19 mouse cellular contexts compared by ENCODE assay signal in genomic region chr19:58717925-58718324, GRCm38 (mm10). TPM values are rescaled to one million over a fixed set of nuclear protein-coding genes. Genes with fewer than 3 reads are reported as not detected.
"Had no signal": no experiment of that assay in that cellular context is flagged by ENCODE, and none has a peak within 500 bp of the region (broad histone marks: within the 10 kb centered on the region; RNA-seq: fewer than 3 reads in every experiment).

No protein-coding gene starts in this region.

- H3K4me2 ChIP-seq: neural tube, embryonic 15.5 days; stomach, embryonic 15.5 days had no signal

- H3K27me3 ChIP-seq: neural tube, embryonic 15.5 days; stomach, embryonic 15.5 days had no signal

- H3K9me3 ChIP-seq: neural tube, embryonic 15.5 days; stomach, embryonic 15.5 days had no signal

- H3K27ac ChIP-seq: neural tube, embryonic 15.5 days; stomach, embryonic 15.5 days; stomach, postnatal 0 days had no signal

- H3K4me3 ChIP-seq: neural tube, embryonic 15.5 days; stomach, embryonic 15.5 days had no signal

- H3K4me1 ChIP-seq: neural tube, embryonic 15.5 days; stomach, embryonic 15.5 days had no signal

- DNase-seq: retina, postnatal 1 day; right cerebral cortex, adult 18-20 months; right cerebral cortex, postnatal 14 days; right cerebral cortex, postnatal 25 days; right cerebral cortex, postnatal 4 days; spleen, adult 18-20 months; thymus, adult 18-20 months; thymus, adult 2 months; thymus, postnatal 14 days; thymus, postnatal 25 days; thymus, postnatal 36 days; thymus, postnatal 4 days had no signal

- H3K36me3 ChIP-seq: neural tube, embryonic 15.5 days; stomach, embryonic 15.5 days had no signal

- H3K9ac ChIP-seq: neural tube, embryonic 15.5 days; stomach, embryonic 15.5 days had no signal

RNA-seq across cellular contexts. Expression of gene Pnliprp1, which starts 10.8 kb away (rescaled TPM):
- total RNA-seq: neutrophil, adult 5-6 weeks had no signal
- polyA plus RNA-seq: neural tube, embryonic 14.5 days; stomach, embryonic 14.5 days; urinary bladder, adult 2 months had no signal

RNA-seq across cellular contexts. Expression of gene Pnliprp2, which starts 41.6 kb away (rescaled TPM):
- total RNA-seq: neutrophil, adult 5-6 weeks had no signal
- polyA plus RNA-seq: neural tube, embryonic 14.5 days; neural tube, embryonic 15.5 days; thymus, adult 2 months had no signal
